Mouse (Mus musculus) hindbrain, postnatal 0 days (tissue): ENCODE measurements around the gene Srsf7. TPM values are rescaled to one million over a fixed set of nuclear protein-coding genes. Genes with fewer than 3 reads are reported as not detected.
"Not testable (repeated sequence)": the region's sequence is repeated elsewhere in the genome, so short reads cannot be mapped to it uniquely, and the experiment has no call there.

Experiments used
- ATAC-seq: fragments of 200-750 bp; cut with Nextera tagmentation; 2 replicates; pipeline ENCODE4 v1.8.0; 2017; ENCODE audit warnings: mild to moderate bottlenecking, moderate TSS enrichment, moderate library complexity
- DNase-seq: peaks from one replicate; pipeline ENCODE4 v3.0.0-alpha.2; 2015; ENCODE audit warnings: low spot score
- H3K27ac ChIP-seq: fragments of 300-500 bp; sonication (generic); 2 replicates; pipeline ENCODE4 v1.5.1; 2014; ENCODE audit warnings: mild to moderate bottlenecking
- H3K27me3 ChIP-seq: fragments of 300-500 bp; sonication (generic); 2 replicates; pipeline ENCODE4 v1.6.1; 2014; ENCODE audit warnings: low read length, mixed read lengths; ENCODE audit not compliant: insufficient read depth
- H3K36me3 ChIP-seq: fragments of 300-500 bp; sonication (generic); 2 replicates; pipeline ENCODE4 v1.6.1; 2014; ENCODE audit warnings: low read length, mixed read lengths; ENCODE audit not compliant: insufficient read depth
- H3K4me1 ChIP-seq: fragments of 300-500 bp; sonication (generic); 2 replicates; pipeline ENCODE4 v1.6.1; 2014; ENCODE audit warnings: antibody characterized with exemption, low read length, mixed read lengths; ENCODE audit not compliant: insufficient read depth
- H3K4me2 ChIP-seq: fragments of 300-500 bp; sonication (generic); 2 replicates; pipeline ENCODE4 v1.6.1; 2014; ENCODE audit warnings: low read depth, mild to moderate bottlenecking, low read length, moderate library complexity, mixed read lengths
- H3K4me3 ChIP-seq: fragments of 300-500 bp; sonication (generic); 2 replicates; pipeline ENCODE4 v1.5.1; 2014; ENCODE audit warnings: low read length
- H3K9ac ChIP-seq: fragments of 300-500 bp; sonication (generic); replicated peaks from 2 replicates; pipeline ENCODE4 v1.6.1; 2014; ENCODE audit warnings: mild to moderate bottlenecking, low read length, moderate library complexity, mixed read lengths
- H3K9me3 ChIP-seq: fragments of 300-500 bp; sonication (generic); 2 replicates; pipeline ENCODE4 v1.6.1; 2016; ENCODE audit warnings: low read length, mixed read lengths
- CTCF ChIP-seq: IDR thresholded peaks from 2 replicates; pipeline ENCODE4 v1.5.1; 2016; ENCODE audit warnings: antibody characterized with exemption, control low read depth, low read depth
- WGBS: fragments of 180-500 bp; shearing (Covaris S2); extraction: QIAGEN DNeasy Blood & Tissue Kit; methylation state at CpG from one replicate; pipeline ENCODE4 v1.1.7; 2014; 5-methylcytosine and 5-hydroxymethylcytosine counted together
- polyA plus RNA-seq: library from polyadenylated mRNA; unstranded; fragments of >200 nt; fragmentation: Nextera tagmentation; extraction: Ambion mirVana; gene quantifications from 2 replicates; pipeline ENCODE4 v1.2.1, GENCODE M21; 2015
- total RNA-seq: library from RNA; depleted of rRNA; stranded (reverse); fragments of >200 nt; gene quantifications from 2 replicates; pipeline ENCODE4 v1.2.3, GENCODE M21; 2014

Srsf7 gene
- total and polyA plus RNA-seq, 2 experiments from 2014 or later: 111 to 227 TPM

DNA sequence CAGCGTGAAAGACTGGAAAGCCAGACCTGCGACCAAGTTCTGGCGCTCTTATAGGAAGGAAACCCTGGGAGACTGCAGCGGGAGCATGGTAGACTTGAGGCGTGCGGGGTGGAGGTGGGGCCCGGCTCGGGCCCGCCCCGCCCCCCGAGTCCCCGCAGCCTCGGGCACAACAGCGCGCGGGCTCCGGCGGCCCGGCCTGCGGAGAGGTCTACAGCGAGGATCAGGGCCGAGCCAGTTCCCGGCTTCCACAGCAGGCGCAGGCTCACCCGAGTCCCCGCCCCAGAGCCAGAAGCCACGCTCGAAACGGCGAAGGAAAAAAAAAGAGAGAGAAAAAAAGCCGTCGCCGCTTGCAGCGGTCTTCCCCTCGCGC, 821 bp downstream of the Srsf7 start:
- Histone ChIP-seq H3K36me3 (peaks cover 20% of the 10 kb centered on the region), H3K27ac (peak overlapping the region; percentile 100), H3K4me3 (peak overlapping the region; percentile 99), H3K9ac (peak overlapping the region; percentile 99), H3K4me2 (peak overlapping the region; percentile 73), H3K4me1 (0 out of 2 replicates have a peak, but pooled peaks cover 3% of the 10 kb centered on the region), H3K27me3 (no peaks in the 10 kb centered on the region), H3K9me3 (no peaks in the 10 kb centered on the region)
- DNase-seq (no peak), ATAC-seq (peak; percentile 57)
- TF ChIP-seq CTCF: no peak
- under 1% methylated on average over 36 of the region's 36 CpGs for WGBS

DNA sequence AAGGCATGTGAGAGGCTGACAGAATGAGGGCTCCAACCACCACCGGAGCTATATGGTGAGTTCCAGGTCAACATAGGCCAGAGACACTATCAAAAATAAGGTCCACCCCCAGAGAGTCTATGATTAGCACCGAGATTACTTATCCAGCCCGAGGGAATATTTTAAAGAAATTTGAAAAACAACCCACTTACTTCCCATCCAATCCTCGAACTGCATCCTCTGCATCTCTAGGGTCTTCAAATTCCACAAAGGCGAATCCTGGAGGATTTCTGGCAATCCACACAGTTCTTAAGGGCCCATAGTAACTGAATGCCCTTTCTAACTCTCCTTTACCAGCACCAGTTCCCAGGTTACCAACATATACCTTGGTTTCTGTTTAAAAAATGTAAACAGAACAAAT, 1.4 kb downstream of the Srsf7 start:
- peaks cover 20% of the 10 kb centered on the region for H3K36me3 ChIP-seq
- ATAC-seq (no peak), DNase-seq (no peak)
- H3K27me3 ChIP-seq: no peaks in the 10 kb centered on the region
- H3K4me3 ChIP-seq: peak overlapping the region; percentile 99
- TF ChIP-seq CTCF: no peak
- H3K9me3 ChIP-seq: no peaks in the 10 kb centered on the region
- peak overlapping the region; percentile 73 for H3K4me2 ChIP-seq
- H3K4me1 ChIP-seq: 0 out of 2 replicates have a peak, but pooled peaks cover 3% of the 10 kb centered on the region
- H3K9ac ChIP-seq: peak overlapping the region; percentile 99
- H3K27ac ChIP-seq: peak overlapping the region; percentile 100; the same call in 1 of the 2 replicates
- 27% methylated on average over 5 of the region's 5 CpGs for WGBS

DNA sequence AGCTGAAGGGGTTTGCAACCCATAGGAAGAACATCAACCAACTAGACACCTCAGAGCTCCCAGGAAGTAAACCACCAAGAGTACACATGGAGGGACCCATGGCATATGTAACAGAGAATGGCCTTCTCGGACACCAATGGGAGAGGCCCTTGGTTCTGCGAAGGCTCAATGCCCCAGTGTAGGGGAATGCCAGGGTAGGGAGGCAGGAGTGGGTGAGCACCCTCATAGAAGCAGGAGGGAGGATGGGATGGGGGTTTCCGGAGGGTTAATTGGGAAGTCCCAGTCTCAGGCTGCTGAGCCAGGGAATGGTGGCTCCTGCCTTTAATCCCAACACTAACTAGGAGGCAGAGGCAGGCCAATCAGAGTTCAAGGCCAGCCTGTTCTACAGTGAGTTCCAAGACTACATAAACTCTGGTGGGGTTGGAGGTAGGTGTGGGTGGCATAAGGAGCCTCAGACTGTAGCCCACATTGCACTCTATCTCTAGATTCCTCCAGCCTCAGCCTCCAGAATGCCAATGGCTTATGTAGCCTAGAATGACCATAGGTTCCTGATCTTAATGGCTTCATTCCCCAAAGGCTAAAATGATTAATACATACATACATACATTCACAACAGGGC, 7.8 kb downstream of the Srsf7 start:
- DNase-seq (no peak), ATAC-seq (0 out of 2 replicates have a peak, but pooled peaks have one; percentile 35)
- Histone ChIP-seq H3K27me3 (no peaks in the 10 kb centered on the region), H3K9me3 (no peaks in the 10 kb centered on the region), H3K4me2 (no peak overlapping the region), H3K4me3 (no peak overlapping the region), H3K4me1 (no peaks in the 10 kb centered on the region), H3K36me3 (peaks cover 30% of the 10 kb centered on the region), H3K9ac (no peak overlapping the region), H3K27ac (no peak overlapping the region)
- no peak for TF ChIP-seq CTCF
- WGBS: 95% methylated on average over 3 of the region's 3 CpGs

DNA sequence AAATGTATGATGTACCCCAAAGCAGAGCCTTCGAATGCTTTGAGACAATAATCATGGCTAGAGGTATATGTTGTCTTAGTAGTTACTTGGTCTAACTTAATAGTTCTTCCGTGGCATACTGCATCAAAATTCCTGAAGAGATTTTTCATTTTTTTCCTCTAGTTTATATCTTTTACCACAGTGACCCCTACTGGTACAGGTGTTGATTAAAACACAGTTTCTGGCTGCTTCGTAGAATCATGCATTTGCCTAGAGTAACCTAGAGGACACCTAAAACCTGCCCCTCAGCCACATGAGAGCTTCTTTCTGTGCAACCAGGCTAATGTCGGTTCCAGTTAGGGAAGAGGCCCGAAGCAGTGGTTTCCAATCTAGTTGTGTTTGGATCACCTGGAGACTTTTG, 14.0 kb downstream of the Srsf7 start:
- ATAC-seq: no peak
- H3K4me2 ChIP-seq: no peak overlapping the region
- no peak overlapping the region for H3K4me3 ChIP-seq
- peak; percentile 79 for DNase-seq
- no peaks in the 10 kb centered on the region for H3K4me1 ChIP-seq
- peak; percentile 63 for TF ChIP-seq CTCF
- no peaks in the 10 kb centered on the region for H3K9me3 ChIP-seq
- no peaks in the 10 kb centered on the region for H3K27me3 ChIP-seq
- H3K9ac ChIP-seq: no peak overlapping the region
- peaks cover 14% of the 10 kb centered on the region; the same call in 1 of the 2 replicates for H3K36me3 ChIP-seq
- H3K27ac ChIP-seq: no peak overlapping the region
- WGBS: 64% methylated on average over 5 of the region's 5 CpGs

DNA sequence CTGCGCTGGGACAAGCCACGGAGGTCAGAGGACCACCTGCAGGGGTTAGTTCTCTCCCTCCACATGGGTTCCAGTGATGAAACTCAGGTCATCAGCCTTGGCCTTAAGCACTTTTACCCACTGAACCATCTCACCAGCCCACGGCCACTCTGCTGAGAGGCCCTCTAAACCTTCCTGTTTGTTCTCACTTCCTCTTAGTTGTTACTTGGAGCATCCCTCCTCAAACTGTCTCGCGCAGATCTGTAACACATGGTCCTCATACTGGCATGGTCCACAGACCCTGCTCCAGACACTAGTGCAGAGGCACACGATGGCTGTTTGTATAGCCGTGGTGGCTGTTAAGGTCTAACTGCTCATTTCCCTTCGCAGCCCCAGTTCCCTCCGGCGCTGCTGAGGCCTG, 23.5 kb downstream of the Srsf7 start:
- ATAC-seq (no peak), DNase-seq (no peak)
- Histone ChIP-seq H3K9ac (no peak overlapping the region), H3K9me3 (no peaks in the 10 kb centered on the region), H3K4me3 (no peak overlapping the region), H3K36me3 (no peaks in the 10 kb centered on the region), H3K4me2 (no peak overlapping the region), H3K4me1 (no peaks in the 10 kb centered on the region), H3K27ac (no peak overlapping the region), H3K27me3 (no peaks in the 10 kb centered on the region)
- TF ChIP-seq CTCF: no peak
- WGBS: 87% methylated on average over 10 of the region's 10 CpGs

DNA sequence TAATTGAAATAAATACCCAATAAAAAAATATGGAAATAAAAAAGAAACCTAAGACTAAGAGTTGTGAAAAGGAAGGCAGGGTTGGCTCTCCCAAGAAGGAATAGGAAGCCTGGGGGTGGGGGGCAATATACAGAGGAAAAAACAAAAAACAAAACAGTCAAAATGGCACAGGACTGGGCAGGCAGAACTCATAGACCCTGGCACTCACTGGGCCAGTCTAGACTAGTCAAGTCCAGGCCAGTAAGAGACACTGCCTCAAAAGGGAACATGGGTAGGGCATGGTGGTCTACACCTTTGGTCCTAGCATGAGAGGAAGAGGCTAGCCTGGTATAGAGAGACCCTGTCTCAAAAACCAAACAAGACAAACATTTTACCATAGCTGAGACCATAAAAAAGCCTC, 26.6 kb downstream of the Srsf7 start:
- H3K9me3 ChIP-seq: no peaks in the 10 kb centered on the region
- H3K27ac ChIP-seq: no peak overlapping the region
- H3K9ac ChIP-seq: no peak overlapping the region
- H3K27me3 ChIP-seq: no peaks in the 10 kb centered on the region
- no peak for TF ChIP-seq CTCF
- DNase-seq: no peak
- no peak overlapping the region for H3K4me2 ChIP-seq
- ATAC-seq: peak; percentile 46; the same call in 1 of the 2 replicates
- H3K36me3 ChIP-seq: no peaks in the 10 kb centered on the region
- no peaks in the 10 kb centered on the region for H3K4me1 ChIP-seq
- H3K4me3 ChIP-seq: no peak overlapping the region

DNA sequence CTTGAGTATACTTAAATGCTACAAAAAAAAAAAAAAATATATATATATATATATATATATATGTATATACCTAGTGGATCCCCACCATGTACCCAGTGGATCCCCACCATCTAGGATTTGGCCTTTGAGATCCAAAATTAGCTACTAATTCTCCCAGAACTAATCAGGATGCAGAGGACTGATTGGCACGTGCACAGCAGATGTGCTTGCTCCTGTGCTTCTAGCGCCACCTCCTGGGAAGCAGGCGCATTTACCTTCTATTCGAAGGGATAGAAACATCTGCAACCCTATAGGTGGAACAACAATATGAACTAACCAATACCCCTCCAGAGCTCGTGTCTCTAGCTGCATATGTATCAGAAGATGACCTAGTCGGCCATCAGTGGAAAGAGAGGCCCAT, 27.1 kb downstream of the Srsf7 start:
- H3K4me2 ChIP-seq: no peak overlapping the region
- ATAC-seq: peak; percentile 89
- no peak overlapping the region for H3K4me3 ChIP-seq
- no peaks in the 10 kb centered on the region for H3K27me3 ChIP-seq
- H3K9me3 ChIP-seq: no peaks in the 10 kb centered on the region
- no peaks in the 10 kb centered on the region for H3K36me3 ChIP-seq
- TF ChIP-seq CTCF: peak; percentile 95
- no peak overlapping the region for H3K27ac ChIP-seq
- 0% methylated on average over 6 of the region's 6 CpGs for WGBS
- peak; percentile 91 for DNase-seq
- H3K4me1 ChIP-seq: no peaks in the 10 kb centered on the region
- H3K9ac ChIP-seq: no peak overlapping the region

DNA sequence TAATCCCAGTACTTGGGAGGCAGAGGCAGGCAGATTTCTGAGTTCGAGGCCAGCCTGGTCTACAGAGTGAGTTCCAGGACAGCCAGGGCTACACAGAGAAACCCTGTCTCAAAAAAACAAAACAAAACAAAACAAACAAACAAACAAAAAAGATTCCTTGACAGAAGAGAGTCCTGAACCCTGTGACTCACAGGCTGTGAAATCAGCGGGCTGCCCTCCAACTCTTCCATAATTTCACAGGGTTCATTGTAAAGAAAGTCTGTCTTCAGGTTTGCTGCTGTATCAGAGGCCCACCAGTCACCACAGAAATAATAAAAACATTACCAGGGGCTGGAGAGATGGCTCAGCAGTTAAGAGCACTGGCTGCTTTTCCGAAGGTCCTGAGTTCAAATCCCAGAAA, 28.3 kb downstream of the Srsf7 start:
- H3K4me1 ChIP-seq, H3K27me3 ChIP-seq, H3K4me3 ChIP-seq, H3K4me2 ChIP-seq, H3K9me3 ChIP-seq, ATAC-seq, H3K27ac ChIP-seq, H3K9ac ChIP-seq, DNase-seq, H3K36me3 ChIP-seq: not testable (repeated sequence)
- 91% methylated on average over 3 of the region's 3 CpGs for WGBS
